Mouse (Mus musculus) frontal cortex, adult 2 months (tissue): ENCODE measurements at regions not wholly inside any gene's neighbourhood (a gene's known extent, or its start where the extent isn't known, plus 50 kb on each side); places are given as distances from the start of the nearest gene placed in this dataset.

ENCODE experiments used
- DNase-seq, 2 experiments: peaks; one replicate each; pipeline ENCODE4 v3.0.0; 2022; ENCODE audit warnings: low spot score in 1 of 2; ENCODE audit errors: extremely low spot score in 1 of 2

GRCm38 (mm10) chr4:8374737-8375489, 136.1 kb upstream of the Car8 start:
- no peak for DNase-seq

- no peak for DNase-seq
Observed at GRCm38 (mm10) chr4:8374061-8374460, 135.2 kb upstream of the Car8 start.

- DNase-seq, result no peak
Observed at GRCm38 (mm10) chr4:8372069-8372468, 133.2 kb upstream of the Car8 start.

GRCm38 (mm10) chr4:8370786-8371185, 131.9 kb upstream of the Car8 start:
- DNase-seq, result no peak

- peak in 1 of 2 experiments; percentile 84 for DNase-seq
Observed at GRCm38 (mm10) chr4:8367487-8368276, 128.8 kb upstream of the Car8 start.

- DNase-seq, result no peak
Observed at GRCm38 (mm10) chr4:8366978-8367377, 128.1 kb upstream of the Car8 start.

- no peak for DNase-seq
Observed at GRCm38 (mm10) chr4:8362409-8362808, 123.6 kb upstream of the Car8 start.

- DNase-seq, result no peak
Observed at GRCm38 (mm10) chr4:8361931-8362330, 123.1 kb upstream of the Car8 start.

GRCm38 (mm10) chr4:8361305-8361704, 122.5 kb upstream of the Car8 start:
- DNase-seq, result no peak

- peak in 1 of 2 experiments; percentile 42 for DNase-seq
Observed at GRCm38 (mm10) chr4:8357443-8357842, 118.6 kb upstream of the Car8 start.

- no peak for DNase-seq
Observed at GRCm38 (mm10) chr4:8341928-8342327, 103.1 kb upstream of the Car8 start.

GRCm38 (mm10) chr4:8309241-8309987, 70.6 kb upstream of the Car8 start:
- no peak for DNase-seq

GRCm38 (mm10) chr4:8292563-8292962, 53.7 kb upstream of the Car8 start:
- DNase-seq, result no peak

- DNase-seq, result peak in 1 of 2 experiments; percentile 5
Observed at GRCm38 (mm10) chr4:8291528-8292492, 53.0 kb upstream of the Car8 start.

- no peak for DNase-seq
Observed at GRCm38 (mm10) chr4:8289901-8290300, 51.1 kb upstream of the Car8 start.
